Mouse (Mus musculus) cerebellum, adult (tissue): ENCODE measurements around the gene Fam161a.

ENCODE experiments used
- ATAC-seq: cut with Nextera tagmentation; 2 replicates; pipeline ENCODE4 v1.9.2; 2017; ENCODE audit warnings: mild to moderate bottlenecking, moderate library complexity, mixed read lengths; ENCODE audit not compliant: insufficient number of reproducible peaks, low FRiP score, low TSS enrichment

The Fam161a gene

DNA sequence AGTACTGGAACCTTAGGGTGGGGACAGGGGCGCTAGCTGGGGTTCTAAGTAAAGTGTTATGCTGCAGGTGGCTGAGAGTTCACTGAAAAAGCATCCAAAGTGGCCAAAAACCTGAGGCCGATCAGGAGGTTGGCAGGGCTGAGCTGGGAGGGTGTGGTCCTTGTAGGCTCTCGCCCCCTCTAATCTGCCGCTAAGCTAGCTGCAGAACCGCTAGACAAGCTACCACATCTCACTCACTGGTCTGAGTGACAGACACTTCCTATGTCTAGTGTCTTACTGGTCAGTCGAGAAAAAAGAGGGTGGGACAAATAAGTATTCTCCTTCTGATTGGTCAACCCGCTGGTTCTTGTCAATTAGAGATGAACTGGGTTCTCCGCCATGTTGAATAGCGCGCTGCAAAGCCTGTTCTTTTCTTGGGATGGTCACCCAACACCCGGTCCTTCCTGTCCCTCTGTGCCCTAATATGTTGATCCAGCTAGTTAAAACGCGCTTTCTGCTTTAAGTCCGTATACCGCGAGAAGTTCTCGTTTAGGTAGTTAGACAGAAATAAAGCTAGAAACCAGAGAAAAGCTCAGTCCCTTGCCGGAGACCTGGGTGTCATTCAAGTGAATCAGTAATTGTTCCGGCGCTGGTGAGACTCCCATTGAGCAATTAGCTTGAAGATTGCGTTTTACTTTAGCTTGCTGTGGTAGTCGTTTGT is at the start of gene Fam161a:
Gene Fam161a (plus strand): TSS at position 51 of the 700 bp plus-strand sequence.
- peak; percentile 99 for ATAC-seq

DNA sequence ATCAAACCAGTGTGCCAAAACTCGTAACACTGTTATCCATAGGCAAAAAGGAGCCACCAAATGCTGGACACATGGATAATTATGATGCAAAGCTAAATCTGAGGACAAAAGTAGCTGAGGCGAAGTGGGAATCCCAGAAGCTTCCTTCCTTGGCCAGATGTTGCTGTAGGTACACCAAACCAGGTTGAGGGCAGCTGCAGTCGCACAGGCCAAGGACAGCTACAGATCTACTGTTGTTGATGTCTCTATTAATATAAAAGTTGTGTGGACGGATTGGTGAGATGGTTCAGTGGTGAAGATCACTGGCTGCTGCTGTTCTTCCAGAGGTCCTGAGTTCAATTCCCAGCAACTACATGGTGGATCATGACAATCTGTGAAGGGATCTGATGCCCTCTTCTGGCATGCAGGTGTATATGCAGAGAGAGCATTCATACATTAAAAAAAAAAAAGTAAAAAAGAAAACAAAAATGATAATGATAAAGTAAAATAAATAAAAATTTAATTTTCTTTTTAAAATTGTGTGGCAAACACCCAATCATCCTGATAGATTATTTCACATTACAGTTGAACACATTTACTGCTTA is 49.4 kb upstream of the Fam161a start:
- ATAC-seq, result no peak

DNA sequence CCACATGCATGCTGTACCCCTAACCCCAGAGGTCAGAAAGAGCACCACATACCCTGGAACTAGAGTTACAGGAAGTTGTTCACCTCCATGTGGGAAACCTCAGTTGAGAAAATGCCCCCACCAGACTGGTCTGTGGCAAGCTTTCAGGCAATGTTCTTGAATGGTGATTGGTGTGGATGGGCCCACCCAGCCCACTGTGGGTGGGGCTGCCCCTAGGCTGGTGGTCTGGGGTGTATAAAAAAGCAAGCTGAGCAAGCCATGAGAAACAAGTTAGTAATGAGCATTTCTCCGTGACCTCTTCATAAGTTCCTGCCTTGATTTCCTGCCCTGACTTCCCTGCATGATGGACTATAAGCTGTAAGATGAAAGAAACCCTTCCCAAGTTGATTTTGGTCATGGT is 45.2 kb upstream of the Fam161a start:
- no peak for ATAC-seq

DNA sequence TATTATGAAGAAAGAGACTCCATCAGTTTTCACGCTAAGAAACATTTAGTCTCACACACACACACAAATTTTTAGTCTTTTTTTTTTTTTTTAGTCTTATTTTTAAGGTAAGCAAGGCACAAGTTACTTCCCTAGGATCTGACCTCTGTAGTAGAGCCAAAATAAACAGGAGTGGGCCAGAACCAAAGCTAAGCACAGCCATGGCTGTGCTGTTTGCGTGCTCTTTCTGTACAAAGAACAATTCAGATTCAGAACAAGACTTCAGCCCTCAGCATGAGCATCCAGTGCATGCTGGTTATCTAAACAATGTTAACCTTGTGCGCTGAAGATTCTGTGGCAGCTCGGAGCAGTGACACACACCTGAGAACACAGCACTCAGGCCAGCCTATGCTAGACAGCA is 42.9 kb upstream of the Fam161a start:
- no peak for ATAC-seq

DNA sequence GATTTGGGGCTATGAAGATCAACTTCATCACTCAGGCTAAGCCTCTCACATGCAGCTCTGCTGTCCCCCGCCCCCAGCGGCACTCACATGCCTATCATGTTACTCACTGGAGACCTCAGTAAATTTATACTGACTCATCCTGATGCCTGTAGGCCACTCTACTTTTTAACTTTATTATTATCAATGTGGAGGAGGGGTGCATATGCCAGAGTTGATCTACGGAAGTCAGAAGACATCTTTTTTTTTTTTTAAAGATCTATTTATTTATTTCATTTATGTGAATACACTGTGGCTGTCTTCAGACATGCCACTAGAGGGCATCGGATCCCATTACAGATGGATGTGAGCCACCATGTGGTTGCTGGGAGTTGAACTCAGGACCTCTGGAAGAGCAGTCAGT is 41.8 kb upstream of the Fam161a start:
- no peak for ATAC-seq

DNA sequence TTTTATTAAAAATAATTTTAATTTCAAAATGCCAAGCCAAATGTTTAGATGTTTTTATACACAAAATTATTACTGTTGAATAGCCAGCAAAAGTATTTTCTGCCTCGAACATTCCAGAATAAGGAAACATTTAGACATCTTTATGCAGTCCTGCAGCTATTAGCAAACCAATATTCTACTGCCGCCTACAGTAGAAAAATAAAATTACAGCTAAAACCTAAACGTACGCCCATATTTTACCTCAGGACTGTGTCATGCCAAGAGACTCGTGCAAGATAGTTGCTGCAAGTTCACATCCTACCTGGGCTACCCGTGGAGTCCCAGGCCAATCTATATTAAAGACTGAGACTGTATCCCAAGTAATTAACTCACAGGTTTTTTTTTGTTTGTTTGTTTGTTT is 37.8 kb upstream of the Fam161a start:
- ATAC-seq, result no peak

DNA sequence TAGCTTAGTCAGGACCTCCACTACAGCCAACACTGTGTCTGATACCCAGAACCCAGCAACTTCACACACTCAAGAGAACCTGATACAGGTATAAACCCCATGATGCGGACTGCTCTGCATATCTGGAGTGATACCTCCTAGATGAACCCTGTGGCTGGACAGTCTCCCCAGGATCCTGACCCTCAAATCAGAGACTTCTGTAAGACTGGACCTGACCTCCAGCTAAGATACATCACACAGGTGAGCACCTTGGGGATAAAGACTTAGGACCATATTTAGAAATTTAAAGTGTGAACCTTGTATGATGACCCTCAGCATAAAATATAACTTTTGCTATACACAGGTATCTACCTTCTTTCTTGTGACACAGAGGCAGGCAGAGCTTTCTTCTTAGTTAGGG is 36.8 kb upstream of the Fam161a start:
- ATAC-seq, result no peak

DNA sequence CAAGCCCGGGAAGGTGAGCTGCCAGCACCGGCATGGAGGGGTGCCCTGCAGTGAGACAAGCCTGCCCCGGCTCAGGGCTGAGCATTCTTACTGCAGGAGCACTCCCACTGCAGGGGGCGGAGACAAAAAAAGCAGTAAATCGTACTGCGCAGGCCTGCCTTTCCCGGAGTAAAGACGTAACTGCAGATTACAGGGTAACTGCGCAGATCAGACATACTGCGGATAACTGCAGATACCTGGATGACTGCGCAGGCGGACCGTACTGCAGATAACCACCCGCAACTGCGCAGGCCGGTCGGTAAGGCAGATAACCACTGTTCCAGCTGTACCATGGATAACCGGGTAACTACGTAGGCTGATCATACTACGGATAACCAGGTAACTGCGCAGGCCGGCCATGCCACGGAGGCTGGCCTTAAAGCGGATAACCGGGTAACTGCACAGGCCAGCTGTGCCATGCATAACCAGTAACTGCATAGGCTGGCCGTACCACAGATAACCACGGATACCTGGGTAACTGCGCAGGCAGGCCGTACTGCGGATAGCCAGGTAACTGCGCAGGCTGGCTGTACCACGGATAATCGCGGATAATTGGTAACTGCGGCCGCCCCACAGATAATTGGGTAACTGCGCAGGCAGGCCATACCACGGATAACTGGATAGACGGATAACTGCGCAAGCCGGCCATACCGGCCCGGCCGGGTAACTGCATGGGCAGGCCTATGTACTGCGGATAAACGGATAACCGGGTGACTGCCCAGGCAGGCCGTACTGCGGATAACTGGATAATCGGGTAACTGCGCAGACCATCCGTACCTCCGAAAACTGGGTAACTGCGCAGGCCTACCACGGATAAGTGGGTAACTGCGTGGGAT is 35.3 kb upstream of the Fam161a start, which contains the start of gene Zrsr1:
Gene Zrsr1 (plus strand): TSS at position 171 of the 875 bp plus-strand sequence.
- ATAC-seq, result peak; percentile 81

DNA sequence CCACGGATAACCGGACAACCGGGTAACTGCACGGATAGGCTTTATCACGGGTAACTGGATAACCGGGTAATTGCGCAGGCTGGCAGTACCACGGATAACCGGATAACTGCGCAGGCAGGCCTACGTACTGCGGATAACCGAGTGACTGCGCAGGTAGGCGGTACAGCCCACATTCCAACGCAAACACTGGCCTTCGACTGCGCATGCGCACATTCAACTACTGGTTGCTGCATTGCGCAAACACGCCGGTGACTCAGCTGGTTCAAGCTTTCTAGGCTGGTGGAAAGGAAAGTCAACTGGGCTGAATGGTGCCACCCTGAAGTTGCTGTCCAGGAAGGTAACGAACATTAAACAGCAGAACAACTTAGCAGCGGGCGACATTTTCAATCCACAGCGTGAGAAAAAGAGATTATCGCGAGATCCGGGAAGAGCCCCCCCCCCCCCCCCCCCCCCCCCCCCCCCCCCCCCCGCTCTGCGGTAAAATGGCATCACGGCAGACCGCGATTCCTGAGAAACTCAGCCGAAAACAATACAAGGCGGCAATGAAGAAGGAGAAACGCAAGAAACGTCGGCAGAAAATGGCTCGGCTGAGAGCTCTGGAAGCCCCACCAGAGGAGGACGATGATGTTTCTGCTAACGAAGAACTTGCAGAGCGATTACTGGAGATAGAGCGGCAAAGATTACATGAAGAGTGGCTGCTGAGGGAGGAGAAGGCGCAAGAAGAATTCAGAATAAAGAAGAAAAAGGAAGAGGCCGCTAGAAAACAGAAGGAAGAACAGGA is 34.4 kb upstream of the Fam161a start:
- peak; percentile 39 for ATAC-seq

DNA sequence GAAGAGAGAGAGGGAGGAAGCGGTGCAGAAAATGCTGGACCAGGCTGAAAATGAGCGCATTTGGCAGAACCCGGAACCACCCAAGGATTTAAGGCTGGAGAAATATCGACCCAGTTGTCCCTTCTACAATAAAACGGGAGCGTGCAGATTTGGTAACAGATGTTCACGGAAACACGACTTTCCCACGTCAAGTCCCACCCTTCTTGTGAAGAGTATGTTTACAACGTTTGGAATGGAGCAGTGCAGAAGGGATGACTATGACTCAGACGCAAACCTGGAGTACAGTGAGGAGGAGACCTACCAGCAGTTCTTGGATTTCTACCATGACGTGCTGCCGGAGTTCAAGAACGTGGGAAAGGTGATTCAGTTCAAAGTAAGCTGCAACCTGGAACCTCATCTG is 33.7 kb upstream of the Fam161a start:
- no peak for ATAC-seq

DNA sequence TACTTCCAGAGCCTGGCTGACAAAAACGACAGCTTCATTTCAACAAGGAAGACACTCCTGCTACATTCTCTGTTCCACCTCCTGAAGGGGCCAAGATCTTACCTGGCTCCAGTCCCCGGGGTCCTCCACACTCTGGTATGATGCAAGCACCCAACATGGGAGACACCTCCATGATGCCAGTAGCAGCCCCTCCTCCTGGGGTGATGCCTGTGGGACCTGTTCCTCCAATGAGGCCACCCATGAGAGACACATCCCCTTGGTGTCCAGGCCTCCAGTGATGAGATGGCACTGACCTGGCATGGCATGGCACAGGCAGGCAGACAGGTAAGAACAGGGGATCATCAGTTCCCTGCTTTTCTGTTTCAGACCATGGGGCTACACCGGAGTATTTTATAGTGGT is 29.1 kb upstream of the Fam161a start:
- ATAC-seq, result no peak

DNA sequence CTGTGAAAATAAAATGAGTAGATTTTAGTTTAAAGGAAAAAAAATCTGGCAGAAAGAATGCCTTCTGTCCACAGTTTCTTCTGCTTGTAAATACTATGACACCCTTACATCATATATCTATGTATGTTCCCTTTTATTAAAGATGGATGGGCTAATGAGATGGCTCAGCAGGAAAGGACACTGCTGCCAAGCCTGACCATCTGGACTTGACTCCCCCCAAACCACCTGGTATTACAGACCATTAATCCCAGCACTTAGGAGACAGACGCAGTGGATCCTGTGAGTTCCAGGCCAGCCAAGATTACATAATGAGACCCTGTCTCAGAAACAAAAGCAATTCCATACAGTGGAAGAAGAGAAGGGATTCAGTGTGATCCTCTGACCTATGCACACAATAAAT is 28.6 kb upstream of the Fam161a start:
- peak; percentile 42; the same call in 1 of the 2 replicates for ATAC-seq

DNA sequence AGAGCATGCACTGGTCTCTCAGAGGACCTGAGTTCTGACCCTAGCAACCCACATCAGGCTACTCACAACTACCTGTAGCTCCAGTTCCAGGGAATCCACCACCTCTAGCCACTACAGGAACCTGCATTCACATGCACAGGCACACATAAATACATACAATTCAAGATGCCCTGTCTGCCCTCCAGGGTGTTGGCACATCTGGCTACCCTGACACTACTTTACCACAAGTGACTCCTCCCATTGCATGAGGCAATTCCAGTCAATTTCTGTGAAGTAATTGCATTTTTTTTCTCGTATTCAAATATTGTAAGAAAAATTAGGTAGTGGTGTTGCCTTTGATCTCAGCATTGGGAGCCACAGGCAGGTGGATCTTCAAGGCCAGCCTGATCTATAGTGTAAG is 28.1 kb upstream of the Fam161a start:
- ATAC-seq, result no peak

DNA sequence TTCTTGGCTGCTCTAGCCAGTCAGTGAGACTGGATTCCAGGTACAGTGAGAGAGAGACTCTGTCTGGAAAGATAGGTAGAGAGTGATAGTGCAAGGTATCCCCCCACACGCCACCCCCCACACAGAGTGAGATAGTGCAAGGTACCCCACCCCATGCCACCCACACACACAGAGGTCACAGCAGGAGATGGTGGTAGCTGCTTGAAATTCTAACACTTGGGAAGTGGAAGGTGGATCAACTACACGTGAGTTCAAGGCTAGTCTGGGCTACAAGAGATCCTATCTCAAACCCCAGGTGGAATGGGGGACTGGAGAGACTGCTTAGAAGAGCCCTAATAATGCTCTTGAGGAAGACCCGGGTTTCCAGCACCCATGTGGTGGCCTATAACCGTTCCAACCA is 26.3 kb upstream of the Fam161a start:
- no peak for ATAC-seq

DNA sequence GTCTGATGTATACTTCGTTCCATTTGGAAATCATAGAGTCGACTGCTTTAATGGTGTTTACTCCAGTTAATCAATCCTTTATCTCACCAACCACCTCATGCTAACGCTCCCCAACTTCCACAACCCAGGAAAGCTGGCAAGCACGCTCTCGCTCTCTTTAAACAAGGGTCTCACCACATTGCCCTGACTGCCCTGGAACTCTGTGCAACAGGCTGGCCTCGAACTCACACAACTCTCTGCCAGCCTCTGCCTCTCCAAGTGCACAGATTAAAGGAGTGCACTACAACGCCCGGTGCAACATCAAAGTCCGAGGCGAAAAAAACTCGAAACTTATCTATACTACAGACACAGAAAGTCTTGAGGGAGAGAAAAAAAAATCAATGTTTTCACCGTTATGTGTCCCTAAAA is 25.8 kb upstream of the Fam161a start:
- ATAC-seq, result no peak; the same call in 1 of the 2 replicates

DNA sequence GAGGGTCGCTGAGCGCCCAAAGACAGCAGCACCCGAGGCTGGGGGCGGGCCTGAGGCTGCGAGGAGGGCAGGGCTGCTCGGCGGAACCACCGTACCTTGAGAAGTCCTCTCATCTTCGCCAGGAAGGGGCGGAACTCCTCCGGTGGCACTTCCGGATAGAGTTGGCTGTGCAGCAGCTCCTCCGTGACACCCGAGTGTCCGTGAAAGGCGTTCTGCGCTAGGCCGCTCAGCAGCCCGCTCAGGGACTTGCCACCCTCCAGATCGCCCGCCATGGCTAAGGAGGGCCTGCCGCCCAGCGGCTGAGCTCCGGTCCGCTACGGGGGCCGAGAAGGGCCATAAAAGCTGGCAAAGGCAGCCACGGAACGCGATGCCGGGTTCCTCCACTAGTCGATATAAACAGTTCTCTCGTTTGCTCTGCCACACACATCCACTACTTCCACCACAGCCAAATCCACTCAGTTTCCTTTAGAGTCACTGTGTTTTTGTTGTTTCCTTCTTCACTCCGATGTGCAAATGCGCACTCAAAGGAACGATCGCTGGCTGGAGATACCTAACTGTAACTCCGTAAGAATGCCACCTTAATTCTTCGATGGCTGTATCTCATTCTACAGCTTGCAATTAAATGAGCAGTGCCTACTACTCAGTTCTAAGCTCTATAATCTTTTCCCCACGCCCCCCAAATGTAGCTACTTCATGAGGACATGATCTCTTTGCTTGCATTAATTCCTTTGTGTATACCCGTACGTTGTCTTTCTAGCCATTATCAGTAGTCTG is 25.2 kb upstream of the Fam161a start, which contains the start of the genes Gm28048 and Commd1:
Gene Gm28048 (minus strand): TSS at position 107 of the 774 bp plus-strand sequence.
Gene Commd1 (minus strand): TSS at position 399 of the 774 bp plus-strand sequence.
- ATAC-seq, result peak; percentile 87

DNA sequence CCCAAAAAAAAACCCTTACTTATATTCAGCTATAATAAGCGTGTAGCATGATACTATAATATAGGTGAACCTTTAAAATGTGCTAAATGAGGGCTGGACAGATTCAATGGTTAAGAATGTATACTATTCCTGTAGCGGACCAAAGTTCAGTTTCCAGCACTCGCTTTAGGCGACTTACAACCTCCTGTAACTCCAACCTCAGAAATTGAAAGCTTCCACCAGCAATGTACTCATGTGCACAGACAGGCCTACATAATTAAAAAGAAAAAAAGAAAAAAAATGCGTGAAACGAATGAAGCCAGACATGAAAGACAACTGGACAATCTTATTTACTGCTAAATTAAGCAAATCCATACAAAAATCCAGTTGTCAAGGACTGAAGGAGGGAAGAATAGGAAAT is 24.5 kb upstream of the Fam161a start:
- no peak for ATAC-seq

DNA sequence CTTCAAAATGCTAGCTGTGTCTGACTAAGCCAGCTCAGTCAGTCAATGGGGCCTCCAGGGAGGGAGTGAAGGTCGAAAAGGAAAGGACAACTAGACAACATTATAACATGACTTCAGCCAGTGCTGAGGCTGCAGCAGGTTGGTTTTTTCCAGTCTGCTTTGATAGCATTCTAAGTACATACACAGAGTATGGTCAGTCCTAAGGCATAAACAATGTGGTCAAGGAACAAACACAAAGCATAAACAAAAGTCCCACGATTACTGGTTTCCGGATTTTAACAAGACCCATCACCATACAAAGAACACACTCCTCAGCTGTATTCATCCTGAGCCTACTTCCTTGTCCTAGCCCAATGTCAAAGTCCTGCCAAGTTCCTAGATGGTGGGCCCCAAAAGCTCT is 21.8 kb upstream of the Fam161a start:
- no peak for ATAC-seq

DNA sequence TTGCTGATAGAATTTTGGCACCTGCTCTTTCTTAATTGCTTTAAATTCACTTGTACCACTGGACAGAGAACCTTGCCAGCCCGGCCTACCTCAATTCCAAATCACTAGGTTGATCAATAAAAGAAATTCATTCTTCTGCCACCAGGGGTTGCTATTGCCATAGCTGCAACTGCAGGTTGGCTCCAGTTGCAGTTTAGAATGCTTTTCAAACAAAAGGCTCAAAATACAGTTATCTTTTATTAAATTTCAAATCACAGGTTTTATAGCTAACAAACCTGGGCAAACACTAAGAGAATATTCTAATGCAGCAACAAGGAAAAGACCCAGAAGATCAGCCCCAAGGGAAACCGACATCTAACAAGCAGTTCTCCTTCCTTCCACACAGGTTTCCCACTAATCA is 20.0 kb upstream of the Fam161a start:
- ATAC-seq, result no peak

DNA sequence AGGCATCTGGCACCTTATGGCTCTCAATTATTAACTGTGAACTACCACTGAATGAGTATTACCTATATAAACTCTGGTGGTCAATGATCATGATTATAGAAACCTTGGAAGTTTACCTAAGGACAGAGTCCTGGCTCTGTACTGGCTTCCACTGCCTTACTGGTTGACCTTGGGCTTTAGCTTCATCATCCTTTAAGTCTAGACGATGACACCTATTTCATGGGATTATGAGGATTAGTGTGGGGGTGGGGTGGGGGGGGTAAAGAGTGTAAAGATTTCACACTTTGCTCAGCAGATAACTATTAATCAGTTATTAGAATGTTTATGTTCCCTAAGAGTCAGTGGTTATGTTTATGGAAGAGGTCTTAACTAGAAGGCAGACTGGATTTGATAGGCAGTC is 17.5 kb upstream of the Fam161a start:
- no peak for ATAC-seq
